Mouse (Mus musculus): ENCODE measurements around the gene Xrcc3. TPM values are rescaled to one million over a fixed set of nuclear protein-coding genes. Genes with fewer than 3 reads are reported as not detected.

Xrcc3 gene
- 8.8 and 14.8 TPM in 2 replicates for total RNA-seq (2015)
- total RNA-seq (2017) = 8.2 and 15.1 TPM in 2 replicates

DNA sequence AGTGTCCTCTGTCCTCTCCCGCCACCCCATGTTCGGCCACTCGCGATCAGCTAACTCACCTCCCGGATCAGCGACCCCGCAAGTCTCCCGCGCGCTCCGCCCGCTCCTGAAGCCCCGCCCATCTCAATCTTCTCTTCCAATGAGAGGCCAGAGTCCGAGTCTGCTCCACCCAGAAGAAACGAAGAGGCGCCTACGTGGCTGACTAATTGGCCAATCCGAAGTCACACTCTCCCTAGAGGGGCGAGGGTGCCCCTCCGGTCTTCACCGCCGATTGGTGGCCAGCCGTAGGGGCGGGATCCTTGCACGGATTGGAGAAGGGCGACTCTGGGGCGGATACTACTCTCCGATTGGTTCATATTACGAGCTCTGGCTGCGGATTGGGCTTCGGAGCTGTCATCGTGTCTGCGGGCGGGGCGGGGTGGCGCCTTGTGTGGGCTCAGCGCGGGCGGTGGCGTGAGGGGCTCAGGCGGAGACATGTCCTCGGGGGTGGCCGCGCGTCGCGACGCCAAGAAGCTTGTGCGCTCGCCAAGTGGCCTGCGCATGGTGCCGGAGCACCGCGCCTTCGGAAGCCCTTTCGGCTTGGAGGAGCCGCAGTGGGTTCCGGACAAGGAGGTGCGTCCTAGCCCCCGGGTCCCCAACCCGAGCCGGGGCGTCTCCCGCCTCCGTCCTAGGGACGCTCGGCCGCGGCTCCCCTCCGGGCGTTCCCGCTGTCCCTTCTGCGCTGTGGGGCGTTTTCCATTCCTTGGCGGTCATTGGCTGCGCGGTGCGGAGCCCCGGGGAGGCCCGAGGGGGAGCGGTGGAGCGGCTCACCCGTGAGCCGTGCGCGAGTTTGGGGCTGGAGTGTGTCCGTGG is at the start of gene Xrcc3, which contains the start of gene Zfyve21:
TSS of gene Xrcc3 (minus strand) at position 108 of the 852 bp plus-strand sequence.
TSS of gene Zfyve21 (plus strand) at position 405 of the 852 bp plus-strand sequence.
- peak; percentile 78 for ATAC-seq (replicated peaks; ENCODE audit: poor library complexity)

DNA sequence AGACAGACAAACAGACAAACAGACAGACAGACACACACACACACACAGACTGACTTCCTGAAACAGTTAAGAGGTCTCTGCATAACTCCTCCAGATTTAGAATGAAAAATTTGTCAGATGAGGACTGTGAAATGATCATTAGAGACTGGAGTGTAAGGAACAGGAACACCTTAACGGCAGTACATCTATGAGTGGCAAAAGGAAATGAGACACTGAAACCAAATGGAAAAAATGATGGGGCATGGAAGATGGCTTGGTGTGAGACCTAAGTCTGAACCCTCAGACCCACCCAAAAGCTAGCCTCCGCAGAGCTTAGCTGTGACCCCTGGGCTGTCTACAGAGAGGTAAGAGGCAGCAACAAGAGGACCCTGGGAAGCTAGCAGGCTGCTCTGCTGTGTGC is 41.8 kb upstream of the Xrcc3 start:
- ATAC-seq (replicated peaks; ENCODE audit: poor library complexity) = no peak

GRCm38 (mm10) chr12:111853546-111853945 is 39.9 kb upstream of the Xrcc3 start:
- no peak for ATAC-seq (replicated peaks; ENCODE audit: poor library complexity)

DNA sequence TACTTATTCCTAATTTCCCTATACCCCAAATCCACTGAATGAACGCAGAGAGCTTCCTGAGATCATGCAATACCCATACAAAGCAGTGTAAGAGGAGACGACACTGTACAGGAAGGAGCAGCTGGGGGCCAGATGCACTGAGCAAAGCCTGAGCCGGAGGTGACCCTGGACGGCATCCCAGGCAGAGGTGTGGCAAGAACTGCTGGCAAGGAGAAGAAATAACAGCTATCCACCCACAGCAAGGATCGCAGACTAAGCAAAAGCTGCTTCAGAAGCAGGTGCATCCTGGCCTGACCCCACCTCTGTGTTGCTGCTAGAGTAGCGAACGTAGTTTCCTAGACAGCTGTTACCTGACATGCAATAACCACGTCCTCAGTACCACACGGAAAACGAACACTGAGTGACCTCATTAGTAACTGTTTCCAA is 39.4 kb upstream of the Xrcc3 start:
- peak; percentile 80 for ATAC-seq (replicated peaks; ENCODE audit: poor library complexity)

- 0 out of 2 replicates have a peak, but pooled peaks have one; percentile 20 for ATAC-seq (replicated peaks; ENCODE audit: poor library complexity)
Observed at GRCm38 (mm10) chr12:111851745-111852144, 38.1 kb upstream of the Xrcc3 start.

GRCm38 (mm10) chr12:111851235-111851634 is 37.6 kb upstream of the Xrcc3 start:
- ATAC-seq (replicated peaks; ENCODE audit: poor library complexity) = peak; percentile 46; the same call in 1 of the 2 replicates

DNA sequence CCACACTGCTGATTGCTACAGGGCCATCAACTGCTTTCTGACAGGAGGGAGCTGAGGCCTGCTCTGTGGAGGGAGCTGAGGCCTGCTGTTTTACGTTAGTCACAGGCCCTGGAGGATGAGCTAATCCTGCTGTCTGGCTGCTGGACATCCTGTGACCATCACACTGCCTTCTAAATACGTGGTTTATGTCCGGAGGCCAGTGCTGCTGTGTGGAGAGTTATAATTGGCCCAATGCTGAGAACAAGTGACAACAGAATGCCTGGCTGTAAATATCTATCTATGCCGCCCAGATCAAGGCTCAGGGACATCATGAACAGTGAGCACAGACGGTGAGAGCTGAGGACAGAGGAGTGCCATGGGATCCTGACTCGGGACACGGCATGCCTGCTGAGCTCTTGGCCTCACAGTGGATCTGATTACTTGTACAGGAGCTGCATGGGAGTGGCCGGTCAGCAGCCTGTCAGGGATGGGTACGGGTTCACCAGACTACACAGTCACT is 34.7 kb upstream of the Xrcc3 start:
- ATAC-seq (replicated peaks; ENCODE audit: poor library complexity) = no peak

DNA sequence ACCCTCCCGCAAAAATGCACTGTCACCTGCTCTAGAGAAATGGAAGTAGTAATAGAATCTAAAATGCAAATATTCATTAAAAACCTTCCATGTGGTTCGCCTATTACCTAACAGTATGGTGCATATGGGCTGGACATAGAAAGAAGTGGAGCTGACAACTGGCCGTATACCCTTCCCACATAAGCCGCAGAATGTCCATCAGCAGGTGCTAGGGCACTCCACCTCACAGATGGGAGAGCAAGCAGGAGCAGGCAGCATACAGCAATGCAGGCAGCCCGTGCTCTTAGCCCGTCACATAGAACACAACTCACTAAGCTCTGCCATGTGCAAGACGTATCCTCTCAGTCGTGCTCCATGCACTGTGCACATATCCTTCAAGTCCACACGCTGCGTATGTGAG is 33.1 kb upstream of the Xrcc3 start:
- no peak for ATAC-seq (replicated peaks; ENCODE audit: poor library complexity)

DNA sequence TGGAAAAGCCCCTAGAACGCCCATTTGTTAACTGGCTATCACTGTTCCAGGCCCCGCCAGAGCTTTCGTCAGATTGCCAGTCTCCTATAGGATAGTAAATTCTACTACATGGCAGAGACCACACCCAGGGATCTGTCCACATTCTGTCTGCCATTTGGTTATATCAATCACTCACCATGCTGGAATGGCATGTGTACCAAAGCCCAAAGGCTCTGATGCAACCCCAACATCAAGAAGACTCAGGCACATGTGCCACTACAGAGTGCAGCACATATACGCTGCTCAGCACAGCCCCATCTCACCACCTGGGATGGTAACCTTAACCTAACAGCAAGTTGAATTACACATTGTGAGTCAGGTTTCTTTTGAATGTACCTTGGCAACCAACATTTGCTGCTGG is 32.3 kb upstream of the Xrcc3 start:
- ATAC-seq (replicated peaks; ENCODE audit: poor library complexity) = no peak

- 0 out of 2 replicates have a peak, but pooled peaks have one; percentile 17 for ATAC-seq (replicated peaks; ENCODE audit: poor library complexity)
Observed at GRCm38 (mm10) chr12:111843470-111843869, 29.8 kb upstream of the Xrcc3 start.

- ATAC-seq (replicated peaks; ENCODE audit: poor library complexity) = peak; percentile 37
Observed at GRCm38 (mm10) chr12:111842565-111843433, 29.1 kb upstream of the Xrcc3 start.

- ATAC-seq (replicated peaks; ENCODE audit: poor library complexity) = peak; percentile 57
Observed at GRCm38 (mm10) chr12:111833457-111833856, 19.8 kb upstream of the Xrcc3 start.

- no peak for ATAC-seq (replicated peaks; ENCODE audit: poor library complexity)
Observed at GRCm38 (mm10) chr12:111832643-111833042, 19.0 kb upstream of the Xrcc3 start.

DNA sequence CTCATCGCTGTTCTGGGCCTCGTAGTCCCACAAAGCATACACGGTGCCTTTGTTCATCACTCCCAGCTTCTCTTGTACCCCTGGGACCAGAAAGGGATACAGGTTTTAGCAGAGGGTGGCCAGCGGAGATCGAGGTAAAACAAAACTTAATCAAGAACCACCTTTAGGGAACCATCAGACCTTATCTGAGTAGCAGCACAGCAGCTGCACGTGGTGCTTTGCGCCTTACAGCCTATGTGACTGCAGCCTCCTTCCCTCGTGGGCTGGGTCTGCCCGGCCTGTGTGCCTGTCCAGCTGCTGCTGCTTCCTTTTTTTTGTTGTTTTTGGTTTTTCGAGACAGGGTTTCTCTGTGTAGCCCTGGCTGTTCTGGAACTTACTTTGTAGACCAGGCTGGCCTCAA is 16.7 kb upstream of the Xrcc3 start:
- peak; percentile 61 for ATAC-seq (replicated peaks; ENCODE audit: poor library complexity)

- ATAC-seq (replicated peaks; ENCODE audit: poor library complexity) = no peak
Observed at GRCm38 (mm10) chr12:111829954-111830353, 16.3 kb upstream of the Xrcc3 start.

GRCm38 (mm10) chr12:111829447-111829846 is 15.8 kb upstream of the Xrcc3 start:
- ATAC-seq (replicated peaks; ENCODE audit: poor library complexity) = no peak

GRCm38 (mm10) chr12:111827556-111827955 is 13.9 kb upstream of the Xrcc3 start:
- no peak for ATAC-seq (replicated peaks; ENCODE audit: poor library complexity)

DNA sequence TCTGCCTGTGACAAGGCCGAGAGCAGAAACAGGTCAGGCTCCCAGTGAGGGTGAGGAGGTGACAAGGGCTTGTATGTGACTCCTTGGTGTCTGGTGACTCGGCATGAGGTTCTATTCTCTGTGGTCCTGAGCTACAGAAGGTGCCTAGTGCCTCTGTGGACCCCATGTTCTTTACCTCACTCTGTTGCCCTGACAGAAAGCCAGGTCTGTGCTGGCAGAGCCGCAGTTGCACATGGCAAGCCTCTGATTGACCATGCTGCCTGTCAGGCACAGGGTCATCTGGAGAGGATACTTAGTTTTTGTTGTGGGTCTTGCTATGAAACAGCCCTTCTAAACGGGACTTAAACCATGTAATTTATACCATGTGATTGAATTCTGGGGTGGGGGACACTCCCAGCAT is 8.3 kb upstream of the Xrcc3 start:
- ATAC-seq (replicated peaks; ENCODE audit: poor library complexity) = no peak

DNA sequence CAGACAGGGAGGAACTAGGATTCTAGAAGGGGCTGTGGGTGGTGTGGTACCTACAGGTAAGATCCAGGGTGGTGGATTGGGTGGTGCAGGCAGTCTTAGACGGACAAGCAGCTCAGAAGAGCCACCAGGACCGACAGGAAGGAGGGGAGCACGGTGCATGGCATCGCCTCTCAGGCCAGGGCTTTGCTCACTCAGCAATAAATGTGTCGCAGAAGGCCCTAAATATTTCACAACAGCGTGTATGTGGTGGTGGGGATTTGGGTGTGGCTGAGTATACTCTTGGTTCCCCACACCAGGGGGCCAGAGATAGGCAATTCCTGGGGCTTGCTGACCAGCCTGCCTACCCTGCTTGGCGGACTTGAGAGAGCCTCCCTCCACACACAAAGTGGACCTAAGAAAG is 7.0 kb upstream of the Xrcc3 start:
- no peak for ATAC-seq (replicated peaks; ENCODE audit: poor library complexity)

DNA sequence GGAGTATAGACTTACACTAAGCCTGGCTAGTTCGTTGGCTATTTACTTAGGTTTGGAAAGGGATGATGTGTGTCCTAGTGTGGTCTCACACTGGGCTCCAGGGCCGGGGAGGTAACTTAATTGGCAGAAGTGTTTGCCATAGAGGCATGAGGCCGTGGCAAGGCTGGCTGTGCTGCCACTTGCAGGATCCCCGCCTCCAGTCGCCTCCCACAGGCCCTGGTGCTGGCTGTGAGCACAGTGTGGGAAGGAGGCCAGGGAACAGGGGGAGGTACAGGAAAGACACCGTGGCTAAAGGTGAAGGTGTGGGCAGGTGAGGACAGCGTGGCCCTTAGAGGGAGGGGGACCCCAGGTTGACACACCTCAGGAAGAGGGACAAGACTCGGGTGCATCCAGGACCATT is 6.3 kb upstream of the Xrcc3 start:
- ATAC-seq (replicated peaks; ENCODE audit: poor library complexity) = no peak

GRCm38 (mm10) chr12:111817991-111818390 is 4.3 kb upstream of the Xrcc3 start:
- ATAC-seq (replicated peaks; ENCODE audit: poor library complexity) = no peak
